Mouse (Mus musculus): Measurements from ENCODE around the gene H2-Eb1.

The H2-Eb1 gene

DNA sequence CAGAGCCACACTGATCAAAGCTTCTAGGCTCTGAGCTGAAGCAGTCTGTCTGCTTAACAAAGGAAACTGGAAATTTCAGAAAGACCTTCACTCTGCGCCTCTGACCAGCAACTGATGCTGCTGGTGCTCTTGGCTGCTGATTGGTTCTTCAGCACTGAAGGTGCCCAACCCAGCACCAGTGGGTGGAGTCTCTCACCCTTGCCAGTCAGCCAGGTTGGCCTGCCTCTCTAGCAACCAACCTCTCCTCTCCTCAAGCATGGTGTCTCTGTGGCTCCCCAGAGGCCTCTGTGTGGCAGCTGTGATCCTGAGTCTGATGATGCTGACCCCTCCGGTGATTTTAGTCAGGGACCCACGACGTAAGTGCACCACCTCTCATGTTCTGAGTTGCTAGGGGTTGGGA, 19.8 kb downstream of the H2-Eb1 start, which contains the start of gene H2-Eb2:
Gene H2-Eb2, plus strand, starts transcription at position 230 of the 400 bp plus-strand sequence.
- DNase-seq: no peak

- DNase-seq: no peak
Measured at GRCm38 (mm10) chr17:34326373-34326772, 20.7 kb downstream of the H2-Eb1 start.

DNA sequence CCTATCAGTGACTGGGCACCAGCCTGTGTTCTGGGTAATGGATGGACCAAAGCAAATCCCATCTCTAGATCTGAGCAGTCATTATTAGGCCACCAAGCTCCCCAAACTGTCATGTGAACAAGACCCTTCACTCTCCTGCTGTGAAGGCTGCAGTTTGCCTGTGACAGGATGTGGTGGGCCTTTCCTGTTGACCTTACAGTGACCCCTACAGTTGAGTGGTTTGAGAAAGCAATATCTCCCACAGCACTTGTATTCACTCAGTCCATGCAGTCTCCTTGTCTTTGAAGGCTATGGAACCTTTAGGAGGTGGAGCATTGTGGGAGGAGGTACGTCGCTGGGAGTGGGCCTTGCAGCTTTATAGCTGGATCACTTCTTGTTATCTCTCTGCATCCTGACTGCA, 24.1 kb downstream of the H2-Eb1 start:
- no peak for DNase-seq

- DNase-seq: no peak
Measured at GRCm38 (mm10) chr17:34331200-34331599, 25.5 kb downstream of the H2-Eb1 start.

DNA sequence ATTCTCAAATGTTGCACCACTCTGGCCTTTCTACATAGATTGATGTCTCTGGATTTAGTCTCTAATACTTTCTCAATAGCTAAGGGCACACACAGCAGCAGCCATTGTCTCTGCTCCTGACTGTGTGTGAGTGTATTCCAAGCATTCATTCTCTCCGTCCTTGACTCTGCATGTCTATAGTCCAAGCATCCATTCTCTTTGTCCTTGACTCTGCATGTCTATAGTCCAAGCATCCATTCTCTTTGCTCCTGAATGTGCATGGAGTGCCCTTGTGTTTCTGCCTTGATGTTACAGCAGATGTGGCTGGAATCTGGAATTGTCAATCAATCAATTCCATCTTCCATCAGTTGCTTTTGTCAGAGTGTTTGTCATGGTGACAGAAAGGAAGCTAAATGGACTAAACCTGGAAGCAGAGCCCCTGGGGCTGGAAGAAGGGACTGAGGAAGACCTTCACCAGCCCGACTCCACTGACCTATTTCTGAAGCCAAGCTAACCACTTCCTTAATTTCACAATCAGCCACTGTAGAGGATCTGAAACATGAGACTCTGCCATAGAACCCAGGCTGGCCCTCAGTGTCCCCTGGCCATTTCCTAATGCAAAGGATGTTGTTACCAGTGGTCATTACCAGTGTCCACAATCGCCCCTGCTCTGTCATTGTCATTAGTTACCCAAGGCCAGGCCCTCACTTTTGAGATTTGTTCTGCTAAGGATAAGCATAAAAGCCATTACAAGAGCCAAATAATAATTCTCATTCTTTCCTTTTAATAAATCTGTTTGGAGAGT, 35.1 kb downstream of the H2-Eb1 start:
- no peak for DNase-seq

DNA sequence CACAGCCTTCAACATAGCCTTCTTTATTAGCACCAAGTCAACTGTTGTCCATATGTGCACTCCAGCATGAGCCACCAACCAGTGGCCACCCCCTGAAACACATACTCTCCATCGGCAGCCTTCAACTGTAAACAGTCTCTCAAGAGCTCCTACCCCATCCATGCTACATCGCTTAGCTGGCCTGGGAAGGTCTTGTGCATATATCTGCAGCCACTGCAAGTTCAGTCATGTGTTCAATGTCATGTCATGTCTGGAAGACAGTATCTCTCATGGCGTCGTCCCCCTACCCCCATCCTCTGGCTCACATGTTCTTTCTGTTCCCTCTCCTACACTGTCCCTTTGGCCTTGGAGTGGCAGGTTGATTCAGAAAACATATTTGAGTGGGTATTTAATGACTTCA, 39.2 kb downstream of the H2-Eb1 start:
- no peak for DNase-seq

- DNase-seq: no peak
Measured at GRCm38 (mm10) chr17:34345486-34345885, 39.8 kb downstream of the H2-Eb1 start.

- DNase-seq: no peak
Measured at GRCm38 (mm10) chr17:34346041-34346440, 40.4 kb downstream of the H2-Eb1 start.

DNA sequence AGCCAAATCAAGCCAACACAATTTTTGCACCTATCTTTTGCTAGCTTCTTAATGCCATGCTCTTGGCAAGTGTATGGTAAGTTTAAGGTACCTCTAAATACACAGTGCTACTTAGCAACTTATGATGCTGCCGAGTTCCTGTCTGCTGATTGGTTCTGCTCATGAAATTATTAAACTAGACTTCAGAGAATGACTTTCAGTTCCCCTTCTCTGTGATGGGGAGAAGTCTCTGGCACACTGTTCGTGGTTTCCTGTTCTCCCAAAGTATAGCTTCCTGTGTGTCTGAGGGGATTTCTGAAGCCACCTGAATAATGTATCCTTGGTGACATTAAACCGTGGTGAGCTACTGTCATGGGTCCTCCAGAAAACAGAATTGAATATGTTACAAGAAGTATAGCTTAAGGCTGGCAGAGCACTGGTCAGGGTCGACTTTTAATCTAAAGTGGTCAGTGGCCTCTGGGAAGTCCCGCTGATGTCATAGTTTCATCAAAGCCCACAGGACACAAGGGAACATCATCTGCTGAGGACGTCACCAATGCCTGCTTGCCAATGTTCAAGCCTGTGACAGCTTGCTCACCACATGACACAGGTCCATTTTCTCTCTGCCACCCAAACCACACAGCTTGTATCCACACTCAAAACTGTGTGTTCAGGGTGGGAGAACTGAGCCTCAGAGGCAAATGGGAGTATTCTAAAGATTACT, 42.1 kb downstream of the H2-Eb1 start:
- DNase-seq: no peak

DNA sequence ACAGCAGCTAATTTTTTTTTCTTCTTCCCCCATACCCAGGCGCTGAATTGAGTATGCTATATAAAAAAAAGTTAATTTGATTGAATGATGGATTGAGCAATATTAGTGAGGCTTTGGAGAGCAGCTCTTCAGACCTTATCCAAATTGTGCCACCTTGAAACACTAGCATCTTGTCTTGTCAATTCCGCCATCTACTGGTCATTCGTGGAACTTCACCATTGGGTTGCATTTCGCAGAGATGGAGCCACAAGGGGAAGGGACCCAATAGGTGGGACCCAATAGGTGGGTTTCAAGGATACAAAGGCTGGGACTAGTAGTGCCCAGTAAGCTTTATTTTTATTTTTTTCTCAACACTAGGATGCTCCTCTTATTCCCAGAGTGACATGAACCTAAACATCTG, 43.8 kb downstream of the H2-Eb1 start:
- DNase-seq: peak; percentile 60 to 73

DNA sequence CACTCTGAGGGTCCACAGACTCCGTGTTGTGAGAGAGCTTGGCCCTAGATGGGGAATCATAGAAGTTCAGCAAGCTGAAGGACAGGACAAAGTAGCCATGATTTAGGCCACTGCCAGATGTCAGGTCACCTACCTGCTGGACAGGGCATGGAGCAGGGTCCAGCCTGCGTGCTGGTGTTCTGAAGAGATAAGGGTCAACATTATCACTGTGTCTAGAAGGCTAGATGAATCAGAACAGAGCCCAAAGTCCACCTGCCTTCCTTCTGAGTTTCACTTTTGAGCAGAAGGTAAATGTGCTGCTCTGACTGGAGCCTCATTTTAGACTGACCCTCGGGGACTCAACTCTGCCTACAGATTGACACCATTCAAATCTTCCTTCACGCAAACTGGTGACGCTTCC, 48.9 kb downstream of the H2-Eb1 start, which contains the start of gene Btnl2:
Gene Btnl2, plus strand, starts transcription at position 284 of the 400 bp plus-strand sequence.
- DNase-seq: no peak

- DNase-seq: no peak
Measured at GRCm38 (mm10) chr17:34354940-34355339, 49.3 kb downstream of the H2-Eb1 start.

DNA sequence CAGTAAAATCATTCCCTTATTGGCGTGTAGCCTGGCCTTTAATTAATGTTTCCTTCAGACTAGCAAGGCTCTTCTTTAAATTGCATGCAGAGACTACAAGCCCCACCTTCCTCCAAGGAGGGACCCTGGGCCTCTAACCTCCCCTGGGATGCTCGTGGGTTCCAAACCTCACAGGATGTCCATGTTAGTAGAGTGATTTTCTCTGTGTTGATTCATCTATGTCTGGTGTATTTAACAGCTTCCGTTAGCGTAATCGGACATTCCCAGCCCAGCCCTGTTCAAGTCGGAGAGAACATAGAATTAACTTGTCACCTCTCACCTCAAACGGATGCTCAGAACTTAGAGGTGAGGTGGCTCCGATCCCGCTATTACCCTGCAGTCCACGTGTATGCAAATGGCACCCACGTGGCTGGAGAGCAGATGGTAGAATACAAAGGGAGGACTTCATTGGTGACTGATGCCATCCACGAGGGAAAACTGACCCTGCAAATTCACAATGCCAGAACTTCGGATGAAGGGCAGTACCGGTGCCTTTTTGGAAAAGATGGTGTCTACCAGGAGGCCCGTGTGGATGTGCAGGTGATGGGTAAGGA, 57.4 kb downstream of the H2-Eb1 start:
- DNase-seq: no peak

GRCm38 (mm10) chr17:34363676-34364310, 58.1 kb downstream of the H2-Eb1 start:
- DNase-seq: no peak

DNA sequence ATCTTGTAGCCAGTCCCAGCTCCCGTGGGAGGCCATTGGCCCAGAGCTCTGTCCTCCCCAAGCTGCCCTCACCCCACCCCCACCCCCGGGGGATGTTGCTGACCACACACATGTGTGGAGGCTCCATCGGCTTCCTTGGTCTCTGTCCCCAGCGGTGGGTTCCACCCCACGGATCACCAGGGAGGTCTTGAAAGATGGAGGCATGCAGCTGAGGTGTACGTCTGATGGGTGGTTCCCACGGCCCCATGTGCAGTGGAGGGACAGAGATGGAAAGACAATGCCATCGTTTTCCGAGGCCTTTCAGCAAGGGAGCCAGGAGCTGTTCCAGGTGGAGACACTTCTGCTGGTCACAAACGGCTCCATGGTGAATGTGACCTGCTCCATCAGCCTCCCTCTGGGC, 59.4 kb downstream of the H2-Eb1 start:
- no peak for DNase-seq
